Mouse (Mus musculus): ENCODE data around the gene Crygn. TPM values are rescaled to one million over a fixed set of nuclear protein-coding genes. Genes with fewer than 3 reads are reported as not detected.

The Crygn gene
- polyA plus RNA-seq (2012; rRNA removed): not detected in 2 replicates

DNA sequence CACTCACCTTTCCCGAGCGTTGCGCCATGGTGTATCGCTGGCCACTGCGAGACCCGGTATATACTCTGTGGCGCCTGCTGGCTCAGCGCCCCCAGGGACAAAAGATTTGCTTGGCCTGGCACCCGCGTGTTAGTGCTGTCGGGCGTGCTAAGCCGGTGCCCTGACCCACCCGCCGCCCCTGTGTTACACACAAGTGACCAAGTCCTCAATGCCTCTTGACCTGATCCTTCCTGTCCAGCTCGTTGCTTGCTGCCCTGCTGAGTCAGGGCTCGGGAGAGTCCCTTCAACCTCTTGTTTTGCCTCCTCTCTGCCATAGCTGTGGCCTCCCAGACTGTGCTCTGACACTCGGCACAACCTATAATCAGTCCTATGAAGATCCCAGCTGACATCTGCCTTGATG is at the start of gene Crygn:
Crygn (minus strand) TSS at position 193 of the 400 bp plus-strand sequence.

GRCm38 (mm10) chr5:24730488-24730871 is 27.3 kb downstream of the Crygn start, which contains the start of gene Wdr86:
Gene Wdr86 (minus strand): TSS chr5:24730727.

Other genes starting within 250 kb of the Crygn start
- 3.5 and 4.0 TPM in 2 replicates for gene Gbx1, start 230.8 kb downstream of the Crygn start, polyA plus RNA-seq (2012; rRNA removed)
- 0.22 and 0.46 TPM in 2 replicates for gene Asb10, start 217.0 kb downstream of the Crygn start, polyA plus RNA-seq (2012; rRNA removed)
- 0.43 and 0.49 TPM in 2 replicates for gene 4931409K22Rik, start 201.2 kb downstream of the Crygn start, polyA plus RNA-seq (2012; rRNA removed)
- 70.8 and 79.3 TPM in 2 replicates for gene Abcf2, start 180.5 kb downstream of the Crygn start, polyA plus RNA-seq (2012; rRNA removed)
- gene Chpf2, start 171.3 kb downstream of the Crygn start, polyA plus RNA-seq (2012; rRNA removed): 28.3 and 31.8 TPM in 2 replicates
- 146 and 174 TPM in 2 replicates for gene Smarcd3, start 133.6 kb downstream of the Crygn start, polyA plus RNA-seq (2012; rRNA removed)
- gene Nub1, start 72.5 kb downstream of the Crygn start, polyA plus RNA-seq (2012; rRNA removed): 55.1 and 60.7 TPM in 2 replicates
- gene Wdr86, start 27.3 kb downstream of the Crygn start, polyA plus RNA-seq (2012; rRNA removed): 9.3 and 16.3 TPM in 2 replicates
- 89.9 and 92.9 TPM in 2 replicates for gene Rheb, start 84.6 kb upstream of the Crygn start, polyA plus RNA-seq (2012; rRNA removed)